Mouse (Mus musculus) myocyte (in vitro differentiated cells): ENCODE results near the gene Rbfox1.

Experiments used
- MAX ChIP-seq: IDR thresholded peaks from one replicate; pipeline ENCODE4 v1.6.1; 2011; ENCODE audit warnings: low read depth, mild to moderate bottlenecking, control low read depth
- POLR2A ChIP-seq: IDR thresholded peaks from one replicate; pipeline ENCODE4 v1.6.1; 2011; ENCODE audit warnings: low read depth, mild to moderate bottlenecking, control low read depth, moderate library complexity; ENCODE audit not compliant: insufficient read length
- SRF ChIP-seq: IDR thresholded peaks from one replicate; pipeline ENCODE4 v1.6.1; 2011; ENCODE audit warnings: low read depth; ENCODE audit not compliant: control insufficient read depth, insufficient read length

GRCm38 (mm10) chr16:6034876-6035275 lies 149.7 kb downstream of the Rbfox1 start:
- no peak for TF ChIP-seq MAX
- no peak for TF ChIP-seq SRF
- TF ChIP-seq POLR2A, result no peak
